Mouse (Mus musculus): ENCODE measurements at regions not wholly inside any gene's neighbourhood (a gene's known extent, or its start where the extent isn't known, plus 50 kb on each side); places are given as distances from the start of the nearest gene placed in this dataset.

GRCm38 (mm10) chr8:11914131-11914530, 73.9 kb downstream of the Tex29 start:
- TF ChIP-seq POLR2A (IDR thresholded peaks at IDR 0.05; ENCODE audit: low read depth, low read length) (no peak), CTCF (conservative IDR thresholded peaks at IDR 0.05; ENCODE audit: insufficient read depth, insufficient read length, low read depth, low read length) (no peak)
